Mouse (Mus musculus) limb, embryonic 12.5 days (tissue): ENCODE results near the gene Tcte3. TPM values are rescaled to one million over a fixed set of nuclear protein-coding genes. Genes with fewer than 3 reads are reported as not detected.
"Not testable (repeated sequence)": the region's sequence is repeated elsewhere in the genome, so short reads cannot be mapped to it uniquely, and the experiment has no call there.

ENCODE experiments used
- ATAC-seq: fragments of 200-750 bp; cut with Nextera tagmentation; 2 replicates; pipeline ENCODE4 v1.8.0; 2017; ENCODE audit warnings: low read depth, moderate TSS enrichment; ENCODE audit not compliant: insufficient number of reproducible peaks, insufficient read depth, low FRiP score, low TSS enrichment
- H3K27ac ChIP-seq: fragments of 300-500 bp; sonication (generic); 2 replicates; pipeline ENCODE4 v1.5.1; 2016; ENCODE audit warnings: mild to moderate bottlenecking, moderate library complexity
- H3K27me3 ChIP-seq: fragments of 300-500 bp; sonication (generic); 2 replicates; pipeline ENCODE4 v1.6.1; 2016; ENCODE audit warnings: mild to moderate bottlenecking, moderate library complexity
- H3K36me3 ChIP-seq: fragments of 300-500 bp; sonication (generic); 2 replicates; pipeline ENCODE4 v1.6.1; 2016; ENCODE audit warnings: mild to moderate bottlenecking, moderate library complexity
- H3K4me1 ChIP-seq: fragments of 300-500 bp; sonication (generic); replicated peaks from 2 replicates; pipeline ENCODE4 v1.6.1; 2016
- H3K4me2 ChIP-seq: fragments of 300-500 bp; sonication (generic); 2 replicates; pipeline ENCODE4 v1.6.1; 2016; ENCODE audit warnings: mild to moderate bottlenecking, moderate library complexity
- H3K4me3 ChIP-seq: fragments of 300-500 bp; sonication (generic); replicated peaks from 2 replicates; pipeline ENCODE4 v1.5.1; 2016; ENCODE audit warnings: mild to moderate bottlenecking
- H3K9ac ChIP-seq: fragments of 300-500 bp; sonication (generic); replicated peaks from 2 replicates; pipeline ENCODE4 v1.6.1; 2016; ENCODE audit warnings: mild to moderate bottlenecking, moderate library complexity
- H3K9me3 ChIP-seq: fragments of 300-500 bp; sonication (generic); 2 replicates; pipeline ENCODE4 v1.6.1; 2016; ENCODE audit warnings: mild to moderate bottlenecking, moderate library complexity
- WGBS: fragments of 180-500 bp; shearing (Covaris S2); methylation state at CpG from one replicate; pipeline ENCODE4 v1.1.7; 2016; 5-methylcytosine and 5-hydroxymethylcytosine counted together
- polyA plus RNA-seq: library from polyadenylated mRNA; unstranded; fragments of >200 nt; fragmentation: Nextera tagmentation; extraction: Ambion mirVana; gene quantifications from 2 replicates; pipeline ENCODE4 v1.2.1, GENCODE M21; 2016

Tcte3 gene
- polyA plus RNA-seq: 1.4 TPM in 1 of 2 replicates, not detected in the other

DNA sequence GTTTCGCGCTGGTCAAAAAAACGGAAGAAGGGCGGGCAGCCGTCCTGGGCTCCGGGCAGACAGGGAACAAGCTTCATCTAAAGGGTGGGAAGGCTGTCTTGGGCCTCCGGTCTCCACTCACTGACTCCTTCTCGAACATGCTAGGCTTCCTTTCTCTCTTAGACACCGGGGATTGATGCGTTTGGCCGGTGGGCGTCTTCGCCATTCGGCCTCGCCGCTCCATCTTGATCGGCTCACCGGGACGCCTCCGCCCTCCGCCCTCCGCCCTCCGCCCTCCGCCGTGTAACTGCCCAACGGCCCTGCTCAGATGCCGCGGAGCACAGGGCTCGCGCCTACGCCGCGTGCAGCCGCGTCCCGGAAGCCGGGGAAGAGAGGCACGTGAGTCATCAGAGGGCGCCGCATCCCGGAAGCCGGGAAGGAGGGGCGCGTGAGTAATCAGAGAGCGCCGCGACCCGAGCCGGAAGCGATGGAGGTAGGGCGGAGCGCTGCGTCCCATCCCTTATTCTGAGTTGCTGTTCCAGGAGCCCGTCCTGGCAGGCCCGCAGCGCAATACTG, at the start of gene Tcte3, which contains the start of the genes Ermard and Gm3448:
Tcte3 (minus strand) TSS at position 314 of the 555 bp plus-strand sequence.
Ermard (plus strand) TSS at position 34 of the 555 bp plus-strand sequence.
Gm3448 (minus strand) TSS at position 363 of the 555 bp plus-strand sequence.
- no CpG with 5 or more reads among the region's 56 CpGs for WGBS
- not testable (repeated sequence) for H3K9me3 ChIP-seq, H3K36me3 ChIP-seq, H3K4me1 ChIP-seq, H3K4me2 ChIP-seq, H3K27me3 ChIP-seq, H3K9ac ChIP-seq, H3K27ac ChIP-seq
- ATAC-seq: peak; percentile 97
- H3K4me3 ChIP-seq: 0 out of 2 replicates have a peak within 1 kb of the TSS, but pooled peaks have one; percentile 24

DNA sequence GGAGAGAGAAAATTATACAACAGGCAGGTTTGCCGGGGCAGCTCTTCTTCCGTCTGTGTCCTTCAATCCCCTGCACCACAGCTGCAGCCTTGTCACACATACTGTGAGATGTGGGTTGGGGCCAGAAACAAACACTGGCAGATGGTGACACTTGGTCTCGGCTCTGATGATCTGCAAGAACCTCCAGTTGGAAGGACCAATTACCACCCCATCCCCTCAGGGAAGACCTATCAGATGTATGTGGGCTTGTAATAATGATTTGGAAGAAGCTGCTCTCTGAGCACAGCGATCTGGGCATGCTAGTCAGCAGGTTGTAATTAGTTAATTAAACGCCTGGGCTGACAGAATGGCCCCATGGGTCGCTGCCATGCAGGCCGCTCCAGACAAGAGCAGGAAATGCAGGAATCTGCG, 47.3 kb upstream of the Tcte3 start:
- Histone ChIP-seq H3K27ac (no peak overlapping the region), H3K27me3 (no peaks in the 10 kb centered on the region; the same call in 1 of the 2 replicates), H3K9me3 (no peaks in the 10 kb centered on the region), H3K4me2 (peak overlapping the region; percentile 21; the same call in 1 of the 2 replicates), H3K4me3 (no peak overlapping the region), H3K4me1 (peaks cover 16% of the 10 kb centered on the region), H3K9ac (no peak overlapping the region), H3K36me3 (no peaks in the 10 kb centered on the region)
- no peak for ATAC-seq
- WGBS: 12% methylated on average over 8 of the region's 8 CpGs

DNA sequence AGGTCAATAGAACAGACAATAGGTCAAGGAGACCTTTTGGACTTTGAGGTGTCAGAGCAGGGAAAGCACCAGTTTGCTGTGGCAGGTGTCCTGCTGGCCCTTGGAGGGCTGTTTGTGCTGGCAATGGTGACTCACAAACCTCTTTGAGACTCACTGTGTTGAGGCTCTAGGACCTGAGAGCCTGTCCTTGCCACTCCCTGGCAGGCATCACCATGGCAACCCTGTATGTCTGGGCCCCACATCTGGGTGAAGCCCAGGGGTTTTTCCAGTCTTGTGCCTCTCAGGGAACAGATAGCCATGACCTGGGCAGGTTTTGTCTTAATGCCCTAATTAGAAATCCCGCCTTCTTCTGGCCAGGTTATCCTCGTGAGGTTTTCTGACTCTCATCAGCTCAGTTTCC, 46.9 kb upstream of the Tcte3 start:
- no peak for ATAC-seq

DNA sequence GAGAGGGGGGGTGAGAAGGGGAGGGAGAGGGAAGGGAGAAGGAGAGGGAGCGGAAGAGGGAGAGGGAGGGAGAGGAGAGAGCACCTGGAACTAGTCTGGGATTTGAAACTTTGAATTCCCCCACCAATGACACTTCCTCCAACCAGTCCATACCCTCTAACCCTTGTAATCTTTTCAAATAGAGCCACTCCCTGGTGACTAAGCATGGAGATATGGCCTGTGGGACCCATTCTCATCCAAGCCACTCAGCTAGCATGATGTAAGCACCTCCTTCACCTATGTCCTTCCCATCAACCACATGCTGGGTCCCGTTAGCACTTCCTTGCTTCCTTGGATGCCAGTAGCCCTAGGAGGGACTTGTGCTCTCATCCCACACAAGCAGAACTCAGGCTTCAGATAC, 43.7 kb upstream of the Tcte3 start:
- Histone ChIP-seq H3K9ac (no peak overlapping the region), H3K27me3 (no peaks in the 10 kb centered on the region; the same call in 1 of the 2 replicates), H3K9me3 (no peaks in the 10 kb centered on the region), H3K4me1 (peaks cover 13% of the 10 kb centered on the region), H3K4me2 (no peak overlapping the region), H3K27ac (no peak overlapping the region), H3K4me3 (no peak overlapping the region), H3K36me3 (no peaks in the 10 kb centered on the region)
- 63% methylated on average over 2 of the region's 2 CpGs for WGBS
- no peak for ATAC-seq

More for the DNA sequence above, 46.9 kb upstream of the Tcte3 start:
- H3K36me3 ChIP-seq: no peaks in the 10 kb centered on the region
- 18% methylated on average over 2 of the region's 2 CpGs for WGBS
- no peak overlapping the region for H3K4me2 ChIP-seq
- H3K27ac ChIP-seq: no peak overlapping the region
- no peaks in the 10 kb centered on the region; the same call in 1 of the 2 replicates for H3K27me3 ChIP-seq
- H3K4me3 ChIP-seq: no peak overlapping the region
- H3K4me1 ChIP-seq: peaks cover 13% of the 10 kb centered on the region
- no peaks in the 10 kb centered on the region for H3K9me3 ChIP-seq
- H3K9ac ChIP-seq: no peak overlapping the region

DNA sequence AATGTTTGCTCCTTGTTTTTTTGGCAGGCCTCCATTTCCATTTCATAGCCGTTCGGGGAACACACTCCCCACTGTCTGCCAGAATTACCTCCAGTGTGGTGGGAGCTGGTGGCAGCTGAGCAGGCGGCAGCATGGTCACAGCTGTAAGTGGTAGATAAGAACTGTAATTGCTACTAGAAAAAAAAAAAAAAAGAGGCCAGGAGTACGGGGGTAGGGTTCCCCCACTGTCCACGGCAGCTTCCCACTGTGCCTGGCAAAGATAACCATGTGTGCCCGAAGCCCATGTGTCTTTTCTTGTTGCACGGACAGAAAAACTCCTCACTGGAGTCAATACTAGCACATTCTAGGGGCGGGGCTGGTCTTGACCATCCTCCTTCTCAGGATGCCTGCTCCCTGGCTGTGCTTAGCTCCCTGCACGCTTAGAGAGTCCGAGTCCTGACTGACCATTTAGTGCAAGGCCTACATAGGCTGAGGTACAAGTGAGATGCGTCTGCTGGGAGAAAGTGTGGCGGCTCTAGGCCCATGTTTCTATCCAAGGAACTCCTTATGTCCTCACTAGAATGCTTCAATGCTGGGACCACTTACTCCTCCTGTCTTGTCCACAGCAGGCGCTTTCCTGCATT, 43.0 kb upstream of the Tcte3 start:
- Histone ChIP-seq H3K27me3 (no peaks in the 10 kb centered on the region; the same call in 1 of the 2 replicates), H3K27ac (no peak overlapping the region), H3K9ac (no peak overlapping the region), H3K36me3 (no peaks in the 10 kb centered on the region), H3K9me3 (no peaks in the 10 kb centered on the region), H3K4me2 (no peak overlapping the region), H3K4me3 (no peak overlapping the region), H3K4me1 (peaks cover 13% of the 10 kb centered on the region)
- 66% methylated on average over 13 of the region's 13 CpGs for WGBS
- ATAC-seq: 0 out of 2 replicates have a peak, but pooled peaks have one; percentile 11

DNA sequence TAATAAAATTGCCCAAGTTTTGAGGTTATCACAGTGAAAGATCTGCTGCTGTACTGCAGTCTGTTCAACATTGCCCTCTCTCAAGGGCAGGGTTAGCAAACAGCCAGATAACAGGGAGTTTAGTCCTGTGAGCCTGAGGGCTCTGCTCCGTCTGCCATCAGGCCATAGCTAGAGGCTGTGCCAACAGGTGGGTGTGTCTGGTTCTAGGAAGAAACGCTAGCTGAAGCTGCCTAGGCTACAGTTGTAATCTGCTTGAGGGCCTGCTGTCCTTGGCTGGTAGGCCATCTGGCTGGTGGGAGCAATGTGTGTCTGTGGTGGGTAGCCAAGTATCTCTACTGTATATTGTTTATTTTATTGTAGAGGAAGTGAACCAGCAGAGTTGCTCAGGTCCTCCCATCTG, 36.2 kb upstream of the Tcte3 start:
- H3K4me2 ChIP-seq: no peak overlapping the region
- H3K4me3 ChIP-seq: no peak overlapping the region
- no peak overlapping the region for H3K9ac ChIP-seq
- H3K4me1 ChIP-seq: peaks cover 4% of the 10 kb centered on the region; the same call in 1 of the 2 replicates
- ATAC-seq: no peak
- no peaks in the 10 kb centered on the region for H3K36me3 ChIP-seq
- WGBS: 48% methylated on average over 2 of the region's 2 CpGs
- H3K27ac ChIP-seq: no peak overlapping the region
- no peaks in the 10 kb centered on the region for H3K9me3 ChIP-seq
- H3K27me3 ChIP-seq: no peaks in the 10 kb centered on the region

DNA sequence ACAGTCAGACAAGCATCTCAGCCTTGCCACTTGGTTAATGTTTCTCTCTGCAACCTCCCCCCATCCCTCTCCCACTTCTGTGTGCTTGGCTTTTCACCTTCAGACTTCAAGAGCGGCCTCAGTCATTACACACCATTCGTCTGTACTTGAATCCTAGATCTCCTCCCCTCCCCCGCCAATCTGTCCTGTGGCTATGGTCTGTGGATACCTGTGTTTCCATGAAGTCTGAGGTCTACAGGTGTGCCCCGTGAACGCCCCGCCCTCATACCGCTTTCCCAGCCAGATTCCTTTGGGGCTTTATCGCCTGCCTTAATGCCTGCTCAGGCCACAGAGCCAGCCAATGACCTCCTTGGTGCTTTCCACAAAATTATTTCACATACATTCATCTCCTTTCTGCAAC, 33.7 kb upstream of the Tcte3 start:
- Histone ChIP-seq H3K4me1 (peaks cover 4% of the 10 kb centered on the region; the same call in 1 of the 2 replicates), H3K27ac (no peak overlapping the region), H3K9me3 (no peaks in the 10 kb centered on the region), H3K27me3 (no peaks in the 10 kb centered on the region), H3K36me3 (no peaks in the 10 kb centered on the region), H3K4me2 (no peak overlapping the region), H3K9ac (no peak overlapping the region), H3K4me3 (no peak overlapping the region)
- WGBS: 65% methylated on average over 8 of the region's 8 CpGs
- no peak for ATAC-seq

DNA sequence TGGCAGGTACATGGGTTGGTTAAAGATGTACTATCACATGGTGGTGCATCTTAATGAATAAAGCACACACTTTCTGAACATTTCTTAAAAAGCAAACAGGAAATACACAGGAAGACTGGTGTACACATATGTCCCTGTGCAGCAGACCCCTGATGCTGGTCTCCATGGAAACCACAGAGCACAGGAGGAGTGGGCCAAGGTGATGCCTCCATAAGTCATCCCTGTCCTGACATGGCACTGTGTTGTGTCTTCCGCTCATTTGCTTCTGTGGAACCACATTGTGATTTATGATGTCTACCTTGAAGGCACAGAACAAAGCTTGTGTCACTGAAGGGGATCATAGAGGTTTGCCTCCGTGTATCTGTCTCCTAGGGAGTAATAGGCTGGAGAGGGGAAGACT, 30.9 kb upstream of the Tcte3 start:
- H3K4me1 ChIP-seq: peaks cover 4% of the 10 kb centered on the region; the same call in 1 of the 2 replicates
- H3K9ac ChIP-seq: no peak overlapping the region
- no peak overlapping the region for H3K4me3 ChIP-seq
- ATAC-seq: no peak
- 82% methylated on average over 2 of the region's 2 CpGs for WGBS
- no peaks in the 10 kb centered on the region for H3K36me3 ChIP-seq
- no peaks in the 10 kb centered on the region for H3K9me3 ChIP-seq
- H3K27ac ChIP-seq: no peak overlapping the region
- H3K4me2 ChIP-seq: no peak overlapping the region
- no peaks in the 10 kb centered on the region for H3K27me3 ChIP-seq

DNA sequence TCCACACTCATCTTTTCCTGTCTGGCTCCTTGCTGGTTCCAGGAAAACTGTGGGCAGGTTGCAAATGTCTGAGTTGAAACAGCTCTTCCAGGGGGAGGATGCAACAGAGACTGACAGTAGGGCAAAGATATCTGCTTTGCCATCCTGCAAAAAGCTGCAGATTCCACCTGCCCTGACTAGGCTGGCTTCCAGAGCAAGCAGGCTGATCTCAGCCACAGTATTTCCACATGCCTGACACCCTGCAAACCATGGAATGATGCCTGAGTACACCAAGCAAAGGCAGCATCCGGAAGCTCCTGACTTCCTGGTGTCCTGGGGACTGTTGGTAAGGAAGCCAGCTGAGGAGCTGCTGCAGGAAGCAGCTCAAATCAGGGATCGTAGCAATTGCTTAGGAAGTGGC, 27.8 kb upstream of the Tcte3 start:
- no peak overlapping the region for H3K27ac ChIP-seq
- no peaks in the 10 kb centered on the region for H3K36me3 ChIP-seq
- no peak overlapping the region for H3K4me3 ChIP-seq
- no peaks in the 10 kb centered on the region for H3K9me3 ChIP-seq
- no peaks in the 10 kb centered on the region for H3K27me3 ChIP-seq
- no peak overlapping the region for H3K4me2 ChIP-seq
- H3K4me1 ChIP-seq: peaks cover 8% of the 10 kb centered on the region
- H3K9ac ChIP-seq: no peak overlapping the region
- WGBS: 45% methylated on average over 2 of the region's 2 CpGs
- no peak for ATAC-seq

DNA sequence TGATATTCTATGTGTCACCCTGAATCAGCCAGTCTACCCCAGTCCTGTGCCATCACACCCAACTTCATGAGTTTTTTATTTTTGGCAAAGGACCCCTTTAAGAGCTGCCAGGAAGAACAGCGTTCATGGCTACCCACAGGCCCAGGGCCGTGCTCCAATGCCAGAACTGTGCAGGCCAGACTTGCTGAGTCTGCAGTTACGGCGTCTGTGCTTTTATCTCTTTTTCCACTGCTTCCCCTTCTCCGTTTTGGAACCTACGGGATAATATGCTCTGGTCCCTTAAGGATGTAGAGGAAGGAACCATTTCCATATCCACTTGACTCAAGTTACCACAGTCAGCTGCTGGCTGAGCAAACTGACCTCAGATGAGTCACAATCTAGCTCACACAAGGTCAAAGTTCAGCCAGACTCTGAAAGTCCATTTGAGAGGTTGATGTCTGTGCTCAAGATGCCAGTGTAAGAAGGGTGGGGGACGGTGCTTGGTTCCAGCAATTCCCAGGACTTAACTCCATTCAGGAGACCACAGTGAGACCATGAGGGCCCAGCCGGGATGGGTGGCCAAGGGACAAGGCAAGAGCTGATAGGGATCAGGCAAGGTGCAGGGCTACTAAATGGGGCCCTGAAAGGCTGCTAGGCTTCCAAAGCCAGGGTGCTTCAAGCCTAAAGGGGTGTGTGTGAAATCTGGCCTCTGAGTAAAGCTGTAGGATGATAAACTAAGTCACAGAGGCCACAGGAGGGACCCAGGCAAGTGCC, 26.9 kb upstream of the Tcte3 start:
- H3K27me3 ChIP-seq: no peaks in the 10 kb centered on the region
- 52% methylated on average over 8 of the region's 8 CpGs for WGBS
- peaks cover 8% of the 10 kb centered on the region for H3K4me1 ChIP-seq
- H3K27ac ChIP-seq: no peak overlapping the region
- H3K4me3 ChIP-seq: no peak overlapping the region
- H3K36me3 ChIP-seq: no peaks in the 10 kb centered on the region
- no peak overlapping the region for H3K9ac ChIP-seq
- no peak overlapping the region for H3K4me2 ChIP-seq
- no peak for ATAC-seq
- no peaks in the 10 kb centered on the region for H3K9me3 ChIP-seq

DNA sequence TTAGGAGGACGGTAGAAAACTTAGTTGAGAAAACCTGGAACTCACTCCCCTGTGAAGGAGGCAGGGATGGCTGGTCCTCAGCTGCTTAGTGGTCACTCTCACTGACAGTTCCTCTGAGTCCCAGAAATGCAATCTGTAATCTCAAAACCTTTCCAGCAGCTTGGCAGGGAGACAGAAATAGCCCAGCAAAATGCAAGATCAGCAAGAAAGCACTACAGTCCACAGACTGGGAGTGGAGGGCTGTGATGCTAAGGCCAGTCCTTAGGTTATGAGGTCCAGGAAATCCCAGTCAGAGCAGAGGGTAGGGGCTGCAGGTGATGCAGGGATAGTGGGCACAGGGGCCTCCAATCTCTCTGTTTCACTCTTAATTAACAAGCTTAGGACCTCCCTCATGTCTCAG, 25.6 kb upstream of the Tcte3 start:
- no peak for ATAC-seq
- no peak overlapping the region for H3K4me3 ChIP-seq
- H3K4me2 ChIP-seq: no peak overlapping the region
- H3K27me3 ChIP-seq: no peaks in the 10 kb centered on the region
- no peak overlapping the region for H3K27ac ChIP-seq
- H3K9me3 ChIP-seq: no peaks in the 10 kb centered on the region
- no peak overlapping the region for H3K9ac ChIP-seq
- H3K4me1 ChIP-seq: peaks cover 8% of the 10 kb centered on the region
- WGBS: 24% methylated on average over 1 of the region's 1 CpGs
- peaks cover 8% of the 10 kb centered on the region; the same call in 1 of the 2 replicates for H3K36me3 ChIP-seq
